Mouse (Mus musculus) urinary bladder, adult 2 months (tissue): ENCODE measurements around the gene Sult6b2. TPM values are rescaled to one million over a fixed set of nuclear protein-coding genes. Genes with fewer than 3 reads are reported as not detected.

Experiments used
- DNase-seq: peaks from one replicate; pipeline ENCODE4 v3.0.0; 2022; ENCODE audit warnings: low spot score
- polyA plus RNA-seq: library from polyadenylated mRNA; depleted of rRNA; stranded (reverse); fragments of >200 nt; gene quantifications from 2 replicates; pipeline ENCODE4 v1.2.3, GENCODE M21; 2012

Gene Sult6b2
- polyA plus RNA-seq, 1 experiment = not detected

- no peak for DNase-seq
These were observed 25.1 kb downstream of the Sult6b2 start for GRCm38 (mm10) chr6:142779045-142779811.

- no peak for DNase-seq
These were observed 27.4 kb downstream of the Sult6b2 start for GRCm38 (mm10) chr6:142776935-142777334.

- no peak for DNase-seq
These were observed 30.7 kb downstream of the Sult6b2 start for GRCm38 (mm10) chr6:142773566-142773965.

- DNase-seq = no peak
These were observed 32.7 kb downstream of the Sult6b2 start for GRCm38 (mm10) chr6:142771643-142772042.

- no peak for DNase-seq
These were observed 34.4 kb downstream of the Sult6b2 start for GRCm38 (mm10) chr6:142769896-142770295.

GRCm38 (mm10) chr6:142767305-142767704 is 37.0 kb downstream of the Sult6b2 start:
- no peak for DNase-seq

GRCm38 (mm10) chr6:142764933-142765332 is 39.4 kb downstream of the Sult6b2 start:
- DNase-seq = no peak

GRCm38 (mm10) chr6:142759633-142760032 is 44.7 kb downstream of the Sult6b2 start:
- no peak for DNase-seq

GRCm38 (mm10) chr6:142758562-142758961 is 45.7 kb downstream of the Sult6b2 start:
- DNase-seq = no peak

GRCm38 (mm10) chr6:142757976-142758375 is 46.3 kb downstream of the Sult6b2 start:
- no peak for DNase-seq

- no peak for DNase-seq
These were observed 46.9 kb downstream of the Sult6b2 start for GRCm38 (mm10) chr6:142757334-142757965.

- DNase-seq = peak; percentile 74
These were observed 47.6 kb downstream of the Sult6b2 start, which contains the start of gene Cmas for GRCm38 (mm10) chr6:142756507-142757333. TSS of gene Cmas (plus strand) at chr6:142756686.

GRCm38 (mm10) chr6:142752331-142753246 is 51.7 kb downstream of the Sult6b2 start:
- no peak for DNase-seq

GRCm38 (mm10) chr6:142751365-142751764 is 52.9 kb downstream of the Sult6b2 start:
- DNase-seq = no peak

GRCm38 (mm10) chr6:142748057-142748708 is 56.1 kb downstream of the Sult6b2 start:
- DNase-seq = no peak

GRCm38 (mm10) chr6:142747165-142747564 is 57.1 kb downstream of the Sult6b2 start:
- DNase-seq = no peak

- no peak for DNase-seq
These were observed 57.5 kb downstream of the Sult6b2 start for GRCm38 (mm10) chr6:142746765-142747164.

GRCm38 (mm10) chr6:142745484-142745883 is 58.8 kb downstream of the Sult6b2 start:
- no peak for DNase-seq

- no peak for DNase-seq
These were observed 61.1 kb downstream of the Sult6b2 start for GRCm38 (mm10) chr6:142743193-142743592.

- no peak for DNase-seq
These were observed 62.5 kb downstream of the Sult6b2 start for GRCm38 (mm10) chr6:142741763-142742162.

- DNase-seq = no peak
These were observed 65.7 kb downstream of the Sult6b2 start for GRCm38 (mm10) chr6:142738637-142739036.
